Mouse (Mus musculus): ENCODE results near the gene Fam136a.

Gene Fam136a

DNA sequence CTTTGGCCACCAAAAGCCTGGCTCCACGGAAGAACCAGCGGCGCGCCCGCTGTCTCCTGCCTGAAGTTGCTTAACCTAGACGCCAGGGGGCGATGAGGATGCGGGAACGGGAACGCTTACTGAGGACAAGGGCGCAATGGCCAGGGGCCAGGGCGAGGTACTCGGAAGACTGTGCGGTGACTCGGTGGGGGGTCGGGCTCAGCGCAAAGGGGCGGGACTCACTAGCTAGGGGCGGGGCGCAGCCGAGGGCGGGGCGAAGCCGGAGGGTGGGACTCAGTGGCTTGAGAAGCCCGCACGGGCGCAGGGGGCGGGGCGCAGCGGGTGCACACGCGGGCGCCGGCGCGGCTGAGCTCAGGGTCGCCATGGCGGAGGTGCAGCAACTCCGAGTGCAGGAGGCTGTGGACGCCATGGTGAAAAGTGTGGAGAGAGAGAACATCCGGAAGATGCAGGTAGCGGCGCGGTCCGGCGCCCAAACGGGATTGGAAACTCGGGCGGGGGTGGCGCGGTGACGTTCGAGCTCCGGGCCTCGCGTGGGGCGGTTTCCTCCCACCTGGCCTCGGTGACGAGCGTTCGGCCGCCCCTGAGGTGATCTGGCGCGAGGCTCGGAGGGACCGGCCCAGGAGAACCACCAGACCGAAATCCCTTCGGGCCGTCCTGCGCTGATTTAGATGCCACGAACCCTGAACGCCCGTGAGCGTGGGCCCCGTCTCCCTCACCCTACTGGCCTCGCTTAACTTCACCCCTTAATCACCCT, at the start of gene Fam136a:
Fam136a (plus strand) TSS at position 276 of the 754 bp plus-strand sequence.
- WGBS = under 1% methylated on average over 76 of the region's 76 CpGs

DNA sequence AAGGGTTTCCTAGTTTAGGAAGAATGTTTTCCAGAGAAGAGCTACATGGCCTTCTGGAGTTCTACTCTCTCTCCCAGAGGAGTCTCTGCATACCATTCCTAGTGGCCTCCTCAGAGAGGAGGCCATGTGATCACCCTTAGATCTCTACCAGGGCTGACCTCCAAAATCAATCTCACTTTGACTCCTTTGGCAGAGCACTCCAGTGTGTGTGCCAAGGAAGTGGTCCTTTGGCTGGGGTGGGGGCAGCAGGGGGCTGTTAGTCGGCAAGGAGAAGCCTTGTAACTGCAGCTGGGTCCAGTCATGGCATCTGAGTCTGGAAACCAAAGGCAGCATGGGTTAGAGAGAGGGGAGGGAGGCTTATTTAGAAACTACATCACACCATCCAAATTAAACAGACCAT, 48.4 kb upstream of the Fam136a start:
- 50% methylated on average over 1 of the region's 1 CpGs for WGBS

DNA sequence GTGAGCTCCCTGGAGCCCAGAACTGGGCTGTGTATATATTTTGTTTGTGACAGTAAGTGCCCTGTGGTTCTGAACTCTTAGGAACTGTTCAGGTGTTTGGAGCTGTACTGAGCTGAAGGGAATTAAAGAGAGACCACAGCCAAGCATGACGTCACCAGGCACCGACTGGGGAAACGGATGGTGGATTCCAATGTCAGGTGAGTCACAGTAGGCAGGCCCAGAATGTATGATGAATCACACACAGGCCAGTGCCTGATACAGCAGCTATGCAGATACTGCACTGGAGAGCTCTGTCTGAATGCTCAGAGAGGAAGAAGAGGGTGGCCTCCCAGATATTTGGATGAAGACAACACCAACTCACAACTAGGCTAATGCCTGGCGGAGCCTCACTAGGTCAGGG, 46.6 kb upstream of the Fam136a start:
- WGBS = 60% methylated on average over 4 of the region's 4 CpGs

DNA sequence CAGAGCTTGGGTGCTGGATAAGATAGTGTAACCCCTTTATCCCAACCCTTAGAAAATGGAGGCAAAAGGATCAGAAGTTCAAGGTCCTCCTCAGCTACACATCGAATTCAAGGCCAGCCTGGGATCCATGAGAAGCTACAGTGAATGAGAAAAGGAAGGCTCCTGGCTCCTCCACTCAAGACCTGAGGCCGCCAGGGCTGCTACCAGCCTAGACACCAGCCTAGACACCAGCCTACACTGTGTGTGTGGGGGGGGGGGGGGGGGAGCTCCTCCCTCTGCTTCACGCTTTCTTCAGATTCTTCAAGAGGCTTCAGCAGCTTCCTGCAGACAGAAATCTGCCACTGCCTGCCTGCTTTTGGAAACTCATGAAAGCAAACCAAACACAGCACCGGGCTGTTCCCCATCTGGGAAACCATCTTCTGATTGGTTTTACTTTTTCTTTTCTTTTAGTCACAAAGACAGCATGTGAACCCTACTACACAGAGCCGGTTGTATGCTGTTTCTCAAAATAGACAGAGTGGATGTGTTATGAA, 43.3 kb upstream of the Fam136a start:
- 46% methylated on average over 5 of the region's 5 CpGs for WGBS

DNA sequence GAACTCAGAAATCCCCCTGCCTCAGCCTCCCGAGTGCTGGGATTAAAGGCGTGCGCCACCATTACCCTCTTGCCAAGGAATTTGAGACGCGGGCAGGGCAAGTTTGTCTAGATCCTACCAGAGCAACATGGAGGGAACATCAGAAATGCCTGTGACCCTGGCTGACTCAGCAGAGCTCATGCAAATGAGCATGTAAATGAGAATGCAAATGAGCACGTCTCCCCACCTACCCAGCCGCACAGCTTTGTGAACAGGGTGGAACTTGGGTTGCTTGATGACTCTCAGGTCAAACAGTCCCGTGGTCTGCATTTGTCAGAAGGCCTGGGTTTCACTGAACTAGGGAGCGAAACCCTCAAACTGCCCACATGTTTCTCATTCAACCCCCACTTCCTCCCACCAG, 42.5 kb upstream of the Fam136a start:
- WGBS = 93% methylated on average over 9 of the region's 9 CpGs

DNA sequence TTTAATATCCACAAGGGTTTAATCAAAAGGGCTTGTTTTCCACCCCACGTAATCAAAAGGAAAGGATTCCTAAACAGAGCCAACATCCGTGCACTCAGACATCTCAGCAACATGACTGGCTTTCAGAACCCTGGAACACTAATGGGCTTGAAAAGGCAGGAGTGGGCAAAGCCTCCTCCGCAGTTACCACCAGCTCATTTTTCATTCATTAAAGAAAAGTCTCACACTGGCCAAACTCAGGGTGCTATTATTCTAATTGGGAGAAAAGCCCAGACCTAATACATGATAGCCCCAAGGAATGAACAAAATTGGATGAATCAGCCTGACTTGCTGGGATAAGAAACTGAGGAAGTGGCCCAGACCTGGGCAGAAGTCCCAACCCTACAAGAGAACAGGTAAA, 41.0 kb upstream of the Fam136a start:
- WGBS = 67% methylated on average over 3 of the region's 3 CpGs

DNA sequence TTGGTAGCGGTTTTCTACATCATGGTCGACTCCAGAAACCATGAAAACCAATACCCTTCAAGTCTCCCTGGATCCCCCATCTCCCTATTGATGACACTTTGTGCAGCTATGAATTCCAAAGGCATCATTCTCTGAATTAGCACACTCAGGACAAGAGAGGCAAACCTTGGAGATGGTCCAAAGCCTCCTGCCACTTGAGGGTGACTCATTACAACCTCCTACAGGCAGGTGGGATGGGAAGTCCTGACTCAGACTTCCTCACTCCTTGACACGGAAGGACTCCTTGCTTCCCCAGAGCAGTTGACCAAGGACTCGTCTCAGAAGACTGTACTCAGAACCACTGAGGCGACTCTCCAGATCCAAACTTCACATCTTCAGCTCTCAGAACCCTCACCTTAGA, 39.8 kb upstream of the Fam136a start:
- 79% methylated on average over 5 of the region's 5 CpGs for WGBS

DNA sequence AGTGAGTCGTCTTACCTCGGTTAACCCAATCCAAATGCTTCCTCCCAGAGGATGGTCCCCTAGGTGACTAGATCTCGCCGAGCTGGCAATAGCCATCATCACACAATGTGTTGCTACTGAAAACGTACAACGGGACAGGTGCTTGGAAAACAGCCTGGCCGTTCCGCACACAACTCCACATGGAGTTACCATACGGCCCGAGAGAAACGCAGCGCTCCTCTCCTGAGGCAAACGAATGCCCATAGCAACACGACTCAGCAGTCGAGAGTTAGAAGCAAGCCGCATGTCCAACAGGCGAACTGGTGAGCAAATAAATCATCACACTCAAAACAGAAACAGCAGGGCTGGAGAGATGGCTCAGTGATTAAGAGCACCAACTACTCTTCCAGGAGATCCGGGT, 38.6 kb upstream of the Fam136a start:
- WGBS = 77% methylated on average over 18 of the region's 18 CpGs

DNA sequence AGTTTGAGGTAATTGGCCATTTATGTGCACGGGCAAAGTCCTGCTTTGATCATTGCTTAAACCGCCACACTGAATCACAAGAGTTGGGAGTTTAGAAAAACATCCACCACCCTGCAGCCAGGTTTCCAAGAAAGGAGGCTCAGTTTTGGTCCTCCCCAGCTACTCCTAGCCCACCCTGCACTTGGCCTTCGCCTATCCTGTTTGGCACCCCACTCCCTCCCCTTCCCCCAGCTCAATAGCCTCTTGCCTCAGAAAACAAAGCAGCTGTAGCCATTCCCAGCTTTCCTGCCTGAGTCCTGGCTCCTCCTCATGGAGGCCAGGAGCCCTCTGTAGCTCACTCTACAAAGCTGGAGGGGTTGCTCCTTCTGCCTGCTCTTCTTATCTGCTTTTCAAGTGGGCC, 37.1 kb upstream of the Fam136a start:
- WGBS = 69% methylated on average over 3 of the region's 3 CpGs

DNA sequence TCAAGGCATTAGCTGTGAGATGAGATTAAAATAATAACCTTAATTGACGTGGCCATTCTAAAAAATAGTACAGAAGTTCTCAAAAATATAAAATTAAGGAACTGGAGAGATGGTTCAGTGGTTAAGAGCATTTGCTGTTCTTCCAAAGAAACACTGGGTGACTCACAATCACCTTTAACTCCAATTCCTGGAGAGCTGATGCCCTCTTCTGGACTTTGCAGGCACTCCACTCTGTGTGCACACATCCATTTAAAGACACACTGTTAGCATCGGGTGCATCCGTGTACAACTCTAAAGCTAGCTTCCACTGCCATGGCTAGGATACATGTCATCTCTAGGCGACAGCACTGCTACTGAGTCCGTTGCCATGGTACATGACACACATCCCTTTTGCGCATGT, 35.5 kb upstream of the Fam136a start:
- WGBS = 93% methylated on average over 6 of the region's 6 CpGs

DNA sequence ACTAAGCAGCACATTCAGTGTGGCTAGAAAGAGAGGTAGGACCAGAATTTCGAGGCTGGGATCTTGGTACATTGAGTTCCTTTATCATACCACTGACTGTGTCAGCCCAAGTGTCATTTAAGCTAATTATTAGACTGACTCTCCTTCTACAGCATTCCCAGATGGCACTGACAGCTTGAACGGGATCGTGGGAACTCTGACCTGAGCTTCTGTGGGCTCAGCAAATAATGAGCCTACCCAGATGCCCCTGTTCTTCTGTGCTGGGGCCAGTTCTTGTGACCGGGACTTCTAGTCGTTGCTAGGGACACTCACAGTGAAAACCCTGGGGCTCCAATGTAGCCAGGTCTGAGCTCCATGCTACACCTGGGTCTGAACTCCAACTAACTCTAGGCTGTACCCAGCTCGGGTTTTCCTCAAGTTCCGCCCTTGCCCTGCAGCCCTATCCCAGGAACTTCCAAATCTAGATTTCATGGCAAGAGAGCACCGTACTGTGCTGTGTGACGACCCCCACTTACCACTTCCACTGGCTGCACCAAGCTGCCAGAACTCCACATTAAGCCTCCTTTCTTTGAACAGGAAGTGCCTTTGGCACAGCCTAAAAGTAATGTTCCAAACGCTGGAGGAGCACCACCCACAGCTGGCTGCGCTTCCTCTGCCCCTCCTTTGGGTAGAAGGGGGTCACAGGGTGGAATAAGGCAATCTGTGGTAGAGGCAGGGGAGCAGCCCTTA, 30.2 kb upstream of the Fam136a start:
- 62% methylated on average over 11 of the region's 11 CpGs for whole genome bisulfite sequencing

DNA sequence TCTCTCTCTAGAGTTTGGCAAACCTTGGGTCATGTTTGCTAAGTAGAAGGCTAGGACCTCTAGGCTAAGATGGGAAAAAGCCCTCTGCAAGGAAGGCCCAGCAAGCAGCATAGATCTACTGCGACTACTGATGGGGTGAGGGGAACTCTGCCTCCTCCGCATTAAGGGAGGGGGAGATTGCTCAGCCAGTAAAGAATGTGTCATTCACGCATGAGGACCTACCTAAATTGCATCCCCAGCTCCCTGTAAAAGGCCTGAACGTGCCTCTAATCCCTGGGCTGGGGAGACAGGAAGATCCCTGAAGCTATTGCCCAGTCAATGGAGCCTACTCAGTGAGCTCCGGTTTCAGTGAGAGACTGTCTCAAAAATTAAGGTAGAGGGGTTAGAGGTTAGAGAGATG, 29.6 kb upstream of the Fam136a start:
- 80% methylated on average over 5 of the region's 5 CpGs for WGBS

DNA sequence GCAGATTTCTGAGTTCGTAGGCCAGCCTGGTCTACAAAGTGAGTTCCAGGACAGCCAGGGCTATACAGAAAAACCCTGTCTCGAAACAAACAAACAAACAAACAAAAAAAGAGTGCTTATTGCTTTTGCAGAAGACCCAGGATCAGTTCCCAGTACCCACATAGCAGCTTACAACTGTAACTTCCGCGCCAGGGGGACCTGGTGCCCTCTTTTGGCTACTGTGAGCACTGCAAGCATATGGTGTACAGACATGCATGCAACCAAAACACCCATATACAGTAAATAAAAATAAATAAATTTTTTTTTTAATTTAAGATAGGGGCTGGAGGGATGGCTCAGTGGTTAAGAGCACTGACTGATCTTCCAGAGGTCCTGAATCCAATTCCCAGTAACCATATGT, 29.1 kb upstream of the Fam136a start:
- 96% methylated on average over 4 of the region's 4 CpGs for WGBS

DNA sequence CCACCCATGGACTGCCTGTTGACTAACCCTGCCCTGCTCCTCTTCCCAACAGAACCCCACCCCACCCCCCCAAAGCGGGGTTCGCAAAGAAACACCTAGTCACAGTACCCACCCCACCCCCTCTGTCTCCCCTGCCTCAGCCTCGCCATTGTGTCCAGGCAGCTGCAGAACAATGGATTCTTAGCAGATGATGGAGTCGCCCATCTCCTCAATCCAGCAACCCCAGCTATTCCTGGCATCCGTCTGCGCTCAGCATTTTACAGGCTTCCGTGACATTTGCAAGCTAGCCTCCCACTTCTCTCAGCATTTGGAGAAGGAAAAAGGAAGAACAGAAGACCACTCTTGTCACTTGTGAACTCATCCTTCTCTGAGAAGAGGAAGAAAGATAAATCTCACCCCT, 21.8 kb upstream of the Fam136a start:
- 7% methylated on average over 7 of the region's 7 CpGs for WGBS

DNA sequence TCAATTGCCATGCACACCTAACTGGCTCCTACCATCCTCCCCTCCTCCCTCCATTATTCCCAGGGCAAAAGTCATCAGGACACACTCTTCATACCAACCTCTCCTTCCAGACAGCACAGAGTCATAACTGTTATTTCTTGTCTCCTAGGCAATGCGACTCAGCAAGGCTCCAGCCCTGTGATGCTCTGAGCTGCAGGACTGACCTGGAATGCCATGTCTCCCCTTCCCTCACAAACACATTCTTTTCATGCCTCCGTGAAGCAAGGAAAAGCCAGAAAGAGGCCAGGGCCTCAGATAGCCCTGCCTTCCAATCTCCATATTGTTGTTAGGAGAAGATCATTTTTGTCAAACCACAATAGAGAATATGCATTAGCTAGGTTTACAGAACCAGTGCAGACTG, 19.4 kb upstream of the Fam136a start:
- 76% methylated on average over 2 of the region's 2 CpGs for WGBS

DNA sequence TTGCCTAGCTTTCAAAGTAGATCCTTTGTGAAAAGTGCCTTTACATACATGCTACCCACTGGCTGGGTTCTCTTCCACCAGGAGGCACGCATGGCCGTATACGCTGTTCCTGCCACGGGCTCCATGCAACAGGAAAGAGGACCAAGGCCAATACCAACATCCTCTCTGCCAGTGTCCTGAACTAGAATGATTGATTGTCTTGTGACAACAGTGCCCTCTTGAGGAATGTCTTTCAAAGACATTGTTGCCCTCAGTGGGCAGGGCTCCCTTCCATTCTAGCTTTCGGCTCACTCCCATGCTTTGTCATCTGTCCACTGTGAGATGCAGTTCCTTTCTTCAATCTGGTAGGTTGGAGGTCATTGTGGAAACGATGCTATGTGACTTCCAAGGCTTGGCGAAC, 16.2 kb upstream of the Fam136a start:
- 50% methylated on average over 7 of the region's 7 CpGs for WGBS

DNA sequence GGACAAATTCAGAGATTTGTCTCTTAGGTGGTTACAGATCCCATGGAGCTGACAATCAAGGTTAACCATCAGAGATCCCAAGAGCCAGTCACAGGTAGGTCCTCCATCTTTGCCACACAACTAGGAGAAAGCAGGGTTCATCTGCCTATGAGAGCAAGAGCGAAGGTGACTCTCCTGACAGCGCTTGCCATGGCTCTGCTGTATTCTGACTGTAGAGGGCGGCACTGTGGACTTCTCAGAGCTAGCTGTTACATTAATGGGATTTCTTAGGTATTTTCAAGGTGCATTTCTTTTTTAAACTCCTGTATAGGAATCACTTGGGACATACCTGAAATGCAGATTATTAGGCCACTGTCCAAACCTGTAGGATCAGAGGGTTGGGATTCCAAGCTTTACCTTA, 10.5 kb upstream of the Fam136a start:
- 86% methylated on average over 3 of the region's 3 CpGs for WGBS

DNA sequence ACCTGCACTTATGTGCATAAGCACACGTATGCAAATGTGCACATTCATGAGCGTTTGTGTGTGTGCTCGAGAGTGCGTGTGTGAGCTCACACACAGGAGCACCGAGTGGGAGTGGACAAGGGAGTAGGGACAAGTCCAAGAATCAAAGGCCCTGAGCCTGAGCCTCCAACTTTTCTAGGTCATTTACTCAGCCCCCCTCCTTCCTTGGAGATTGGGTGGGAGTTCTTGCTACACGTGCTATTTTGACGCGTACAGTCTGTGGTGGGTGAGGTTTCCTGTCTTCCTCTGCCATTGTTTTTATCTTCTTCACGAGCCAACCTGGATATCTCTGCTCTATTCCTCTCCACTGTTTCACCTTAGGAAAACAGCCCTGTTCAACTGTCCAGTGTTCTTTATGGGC, 8.5 kb upstream of the Fam136a start:
- 62% methylated on average over 9 of the region's 9 CpGs for WGBS

DNA sequence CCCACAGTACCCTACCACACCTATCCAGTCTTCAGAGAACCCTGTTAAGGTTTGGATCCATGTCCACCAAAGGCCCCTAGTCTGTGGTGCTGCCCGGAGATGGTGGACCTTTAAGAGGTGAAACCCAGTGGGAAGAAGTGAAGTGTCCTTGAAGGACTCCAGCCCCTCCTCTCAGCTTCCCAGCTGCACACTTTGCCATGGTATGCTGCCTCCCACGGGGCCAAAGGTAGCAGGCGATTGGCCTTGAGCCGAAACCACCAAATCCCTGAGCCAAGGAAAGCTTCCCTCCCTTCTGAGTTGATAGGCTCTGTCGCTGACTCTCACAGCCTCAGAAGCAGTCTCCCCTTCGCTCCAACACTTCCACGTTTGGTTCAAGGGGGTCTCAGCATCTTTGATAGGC, 4.8 kb upstream of the Fam136a start:
- 80% methylated on average over 7 of the region's 7 CpGs for WGBS

DNA sequence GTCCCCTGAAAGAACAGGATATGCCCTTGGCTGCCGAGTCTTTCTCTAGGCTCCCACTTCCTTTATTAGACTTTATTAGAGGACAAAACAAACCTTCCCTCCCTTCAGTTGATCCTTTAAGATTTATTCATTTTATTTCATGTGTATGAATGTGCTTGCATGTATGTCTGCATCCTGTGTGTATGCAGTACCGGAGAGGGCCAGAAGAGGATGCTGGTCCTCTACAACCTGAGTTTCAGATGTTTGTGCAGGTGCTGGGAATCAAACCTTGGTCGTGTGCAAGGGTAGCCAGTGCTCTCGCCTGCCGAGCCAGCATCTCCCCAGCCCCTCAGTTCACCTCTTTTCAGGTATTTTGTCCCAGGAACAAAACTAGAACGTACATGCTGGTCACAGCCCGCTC, 4.1 kb upstream of the Fam136a start:
- 90% methylated on average over 7 of the region's 7 CpGs for WGBS

DNA sequence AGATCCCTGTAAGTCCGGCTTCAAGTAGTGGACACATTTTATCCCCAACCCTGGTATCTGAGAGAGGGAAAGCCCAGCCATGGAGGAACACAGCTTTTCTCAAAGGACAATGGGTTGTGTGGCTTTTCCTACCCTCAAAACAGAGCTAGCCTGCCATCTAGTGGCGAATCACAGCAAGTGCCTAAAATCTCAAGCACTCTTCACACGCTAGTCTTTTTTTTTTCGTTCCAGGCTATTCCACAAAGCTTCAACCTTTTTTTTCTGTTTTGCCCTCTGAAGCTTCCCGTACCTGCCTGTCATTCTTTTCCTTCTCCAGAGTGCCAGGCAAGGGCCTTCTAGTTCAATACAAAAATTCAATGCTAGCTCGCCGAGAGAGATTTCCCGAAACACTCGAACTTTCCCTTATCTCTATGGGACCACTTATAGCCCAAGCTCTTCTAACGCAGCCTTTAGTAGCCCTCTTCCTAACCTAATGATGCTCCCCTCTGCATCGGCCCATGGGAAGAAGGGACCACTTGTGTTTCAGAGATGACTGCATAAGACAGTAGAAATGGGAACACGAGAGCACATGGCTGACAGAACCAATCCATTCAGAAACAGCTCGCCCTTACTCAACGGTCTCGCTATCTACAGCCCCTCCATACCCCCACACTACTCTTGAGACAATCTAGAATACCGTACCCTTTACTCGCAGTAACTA, 854 bp upstream of the Fam136a start:
- under 1% methylated on average over 17 of the region's 17 CpGs for WGBS

DNA sequence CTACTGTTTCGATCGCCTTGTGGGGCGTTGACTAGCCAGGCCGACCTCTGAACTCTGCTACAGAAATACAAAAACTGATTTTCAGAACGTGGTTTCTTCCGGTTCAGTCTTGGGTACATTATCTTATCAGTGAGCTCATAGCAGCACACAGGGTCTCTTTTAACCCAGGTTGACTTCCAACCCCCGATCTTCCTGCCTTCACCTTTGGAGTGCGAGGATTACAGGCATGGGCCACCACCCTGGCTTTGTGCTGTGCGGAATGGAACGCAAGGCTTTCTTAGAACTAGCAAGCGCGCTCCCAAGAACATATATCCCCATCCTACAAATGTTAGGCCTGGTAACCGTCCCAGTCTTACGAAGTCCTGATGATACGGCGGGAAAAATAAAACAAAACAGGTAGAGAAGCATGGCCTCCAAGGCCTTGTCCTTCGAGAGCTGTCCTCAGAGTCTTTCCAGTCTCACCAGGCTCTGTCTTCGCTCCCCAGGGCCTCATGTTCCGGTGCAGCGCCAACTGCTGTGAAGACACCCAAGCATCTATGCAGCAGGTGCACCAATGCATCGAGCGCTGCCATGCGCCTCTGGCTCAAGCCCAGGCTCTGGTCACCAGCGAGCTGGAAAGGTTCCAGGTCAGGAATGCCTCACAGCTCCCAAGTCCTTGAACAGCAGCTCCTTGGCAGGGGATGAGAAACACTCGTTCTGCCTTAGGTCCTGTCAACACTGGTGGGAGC, 843 bp downstream of the Fam136a start:
- WGBS = 23% methylated on average over 25 of the region's 25 CpGs
